Mouse (Mus musculus) lung, adult 2 months (tissue): ENCODE measurements around the gene Cacna2d4.

Experiments
- CTCF ChIP-seq: fragments of 200-500 bp; IDR thresholded peaks from 2 replicates; pipeline ENCODE4 v1.5.1; 2011; ENCODE audit warnings: mild to moderate bottlenecking, low read length, control low read depth; ENCODE audit not compliant: insufficient read depth
- POLR2A ChIP-seq: fragments of 200-500 bp; IDR thresholded peaks from 2 replicates; pipeline ENCODE4 v1.6.1; 2011; ENCODE audit warnings: low read depth, mild to moderate bottlenecking, control low read depth, low read length, borderline replicate concordance; ENCODE audit errors: extremely low read depth

DNA sequence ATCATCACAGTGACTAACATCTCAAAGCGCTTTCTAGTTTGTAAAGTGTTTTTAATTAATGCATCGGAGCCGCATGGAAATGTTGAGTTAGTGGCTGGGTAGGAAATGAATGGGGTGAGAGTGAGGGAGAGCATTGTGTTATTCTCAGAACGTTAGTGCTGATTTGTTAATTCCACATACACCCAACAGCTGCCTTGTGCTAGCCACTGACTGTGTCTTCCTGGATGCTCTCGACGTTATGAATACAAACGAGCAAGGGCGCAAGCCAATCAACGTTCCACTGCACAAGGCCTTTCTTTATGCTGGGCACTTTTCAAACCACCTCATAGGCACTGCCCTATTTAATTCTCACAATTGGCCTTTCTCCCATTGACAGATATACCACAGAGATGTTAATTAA lies 82.4 kb downstream of the Cacna2d4 start:
- TF ChIP-seq CTCF: no peak
- no peak for TF ChIP-seq POLR2A
